Mouse (Mus musculus): Measurements from ENCODE around the gene Cav1. TPM values are rescaled to one million over a fixed set of nuclear protein-coding genes. Genes with fewer than 3 reads are reported as not detected.

Cav1 gene
- polyA plus RNA-seq, 1 experiment = 22.4 TPM

DNA sequence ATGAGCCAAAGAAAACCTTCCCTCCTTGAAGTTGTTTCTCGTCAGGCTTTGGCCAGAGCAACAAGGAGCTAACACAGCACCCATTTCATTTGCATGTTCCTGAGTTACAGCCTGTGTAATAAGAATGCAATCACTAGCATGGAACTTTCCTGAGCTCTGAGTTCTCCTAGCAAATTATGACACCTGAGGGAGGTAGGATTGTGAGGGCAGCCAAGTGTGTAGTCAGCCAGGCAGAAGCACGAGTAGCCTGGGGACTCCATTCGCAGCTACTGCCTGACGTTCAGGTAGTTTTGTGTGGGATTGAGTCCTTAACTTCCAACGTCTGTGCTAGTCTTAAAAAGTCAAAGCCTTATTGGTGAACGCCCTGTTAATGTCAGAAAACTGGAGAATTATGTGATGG is 75.6 kb downstream of the Cav1 start:
- no peaks in the 10 kb centered on the region for H3K9me3 ChIP-seq (replicated peaks; ENCODE audit: control insufficient read depth, insufficient read depth, low read length, poor library complexity, severe bottlenecking)
- TF ChIP-seq POLR2A (IDR thresholded peaks at IDR 0.05; ENCODE audit: insufficient read depth, low read length) = no peak
- TF ChIP-seq EP300 (IDR thresholded peaks at IDR 0.05; ENCODE audit: insufficient read depth, low read depth, low read length) = no peak
- TF ChIP-seq CTCF (IDR thresholded peaks at IDR 0.05; ENCODE audit: low read depth, low read length) = no peak
- H3K4me3 ChIP-seq (ENCODE audit: low read depth, low read length) = no peak overlapping the region
- H3K36me3 ChIP-seq (ENCODE audit: control insufficient read depth, insufficient read depth, low read length, poor library complexity, severe bottlenecking) = no peaks in the 10 kb centered on the region
- H3K9ac ChIP-seq (ENCODE audit: low read depth, poor library complexity, severe bottlenecking) = no peak overlapping the region
- H3K27ac ChIP-seq (ENCODE audit: insufficient read depth, low read length) = no peak overlapping the region
- no peaks in the 10 kb centered on the region for H3K27me3 ChIP-seq (ENCODE audit: control insufficient read depth, insufficient read depth, low read length, poor library complexity, severe bottlenecking)
- H3K4me1 ChIP-seq (ENCODE audit: control insufficient read depth, insufficient read depth, low read length) = no peaks in the 10 kb centered on the region

DNA sequence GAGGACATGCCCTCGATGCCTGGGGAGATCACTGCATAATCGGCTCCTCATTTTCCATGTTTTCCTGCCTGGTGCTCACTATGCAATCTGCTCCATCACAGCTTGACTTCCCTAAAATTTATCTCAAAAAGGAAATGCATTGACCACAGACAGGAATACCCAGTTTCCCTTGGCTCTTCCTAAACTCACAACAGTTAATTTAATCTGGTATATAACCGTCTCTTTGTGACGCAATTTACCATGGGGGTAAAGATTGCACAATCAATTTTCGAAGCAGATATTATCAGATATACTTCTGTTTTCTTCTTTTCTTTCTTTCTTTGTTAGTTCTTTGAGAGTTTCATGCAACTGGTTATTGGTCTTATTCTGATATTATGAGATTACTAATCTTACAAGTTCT is 79.4 kb downstream of the Cav1 start:
- no peak overlapping the region for H3K9ac ChIP-seq (ENCODE audit: low read depth, poor library complexity, severe bottlenecking)
- H3K27ac ChIP-seq (ENCODE audit: insufficient read depth, low read length) = no peak overlapping the region
- no peaks in the 10 kb centered on the region for H3K9me3 ChIP-seq (replicated peaks; ENCODE audit: control insufficient read depth, insufficient read depth, low read length, poor library complexity, severe bottlenecking)

DNA sequence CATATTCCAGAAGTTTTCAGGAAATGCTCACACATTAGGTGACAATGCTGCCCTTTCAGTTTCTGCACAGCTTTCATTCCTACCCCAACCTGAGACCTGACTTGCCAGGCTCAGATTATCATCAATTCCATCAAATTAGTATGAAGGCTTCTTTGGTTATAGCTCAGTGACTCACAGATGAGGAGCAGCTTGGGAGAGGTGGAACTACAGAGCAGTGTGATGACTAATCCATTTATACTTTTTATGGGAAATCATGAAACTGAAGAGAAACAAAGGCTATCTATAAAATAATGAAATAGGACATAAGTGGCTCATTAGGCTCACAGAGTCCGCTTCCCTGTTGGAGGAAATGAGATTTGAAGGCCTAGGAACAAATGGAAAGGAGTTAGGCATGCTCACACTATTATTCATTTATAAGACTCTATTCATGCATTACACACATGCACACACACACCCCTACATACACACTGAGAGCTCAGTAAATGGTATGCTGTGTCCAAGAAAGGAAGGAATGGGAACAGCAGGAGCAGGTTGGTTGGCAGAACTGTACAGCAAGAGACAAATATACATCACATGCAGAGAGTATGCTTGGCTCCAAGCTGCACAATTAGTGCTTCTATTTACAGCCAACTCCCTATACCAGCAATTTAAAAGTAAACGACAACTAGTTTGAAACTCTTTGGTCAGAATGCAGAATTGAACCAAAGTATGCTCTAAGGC is 82.0 kb downstream of the Cav1 start:
- no peak overlapping the region for H3K4me3 ChIP-seq (ENCODE audit: low read depth, low read length)
- no peaks in the 10 kb centered on the region for H3K36me3 ChIP-seq (ENCODE audit: control insufficient read depth, insufficient read depth, low read length, poor library complexity, severe bottlenecking)
- no peaks in the 10 kb centered on the region for H3K27me3 ChIP-seq (ENCODE audit: control insufficient read depth, insufficient read depth, low read length, poor library complexity, severe bottlenecking)
- H3K9me3 ChIP-seq (replicated peaks; ENCODE audit: control insufficient read depth, insufficient read depth, low read length, poor library complexity, severe bottlenecking) = no peaks in the 10 kb centered on the region; the same call in 1 of the 2 replicates
- no peak overlapping the region for H3K9ac ChIP-seq (ENCODE audit: low read depth, poor library complexity, severe bottlenecking)
- no peak overlapping the region for H3K27ac ChIP-seq (ENCODE audit: insufficient read depth, low read length)
- TF ChIP-seq CTCF (IDR thresholded peaks at IDR 0.05; ENCODE audit: low read depth, low read length) (no peak), POLR2A (IDR thresholded peaks at IDR 0.05; ENCODE audit: insufficient read depth, low read length) (no peak), EP300 (IDR thresholded peaks at IDR 0.05; ENCODE audit: insufficient read depth, low read depth, low read length) (no peak)
- H3K4me1 ChIP-seq (ENCODE audit: control insufficient read depth, insufficient read depth, low read length) = no peaks in the 10 kb centered on the region

More for the DNA sequence above, 79.4 kb downstream of the Cav1 start:
- Histone ChIP-seq H3K4me3 (ENCODE audit: low read depth, low read length) (no peak overlapping the region), H3K4me1 (ENCODE audit: control insufficient read depth, insufficient read depth, low read length) (no peaks in the 10 kb centered on the region), H3K36me3 (ENCODE audit: control insufficient read depth, insufficient read depth, low read length, poor library complexity, severe bottlenecking) (no peaks in the 10 kb centered on the region), H3K27me3 (ENCODE audit: control insufficient read depth, insufficient read depth, low read length, poor library complexity, severe bottlenecking) (no peaks in the 10 kb centered on the region)
- TF ChIP-seq EP300 (IDR thresholded peaks at IDR 0.05; ENCODE audit: insufficient read depth, low read depth, low read length) = no peak

Other genes with a start within 250 kb of the Cav1 start
- 57.5 and 59.6 TPM in 2 replicates for gene Tes, start 241.2 kb upstream of the Cav1 start, polyA plus RNA-seq (2011; ENCODE audit: insufficient read depth, insufficient read length, low read depth, missing spikeins)
- 4.7 and 6.4 TPM in 2 replicates for gene Cav2, start 25.1 kb upstream of the Cav1 start, polyA plus RNA-seq (2011; ENCODE audit: insufficient read depth, insufficient read length, low read depth, missing spikeins)
- gene Met, start 157.5 kb downstream of the Cav1 start, polyA plus RNA-seq (2011; ENCODE audit: insufficient read depth, insufficient read length, low read depth, missing spikeins) = 11.2 and 13.0 TPM in 2 replicates